Mouse (Mus musculus) left cerebral cortex, postnatal 10 days (tissue): Measurements from ENCODE around the gene Apold1. TPM values are rescaled to one million over a fixed set of nuclear protein-coding genes. Genes with fewer than 3 reads are reported as not detected.

Source experiments
- DNase-seq, 2 experiments: peaks; one replicate each; pipeline ENCODE4 v3.0.0; 2021 to 2022; ENCODE audit warnings: low spot score in 2 of 2, mixed read lengths in 1 of 2; ENCODE audit errors: extremely low spot score in 1 of 2
- intact Hi-C: fragments of 180-260 bp; cut with DNase I; formaldehyde crosslinking; loops from one replicate; pipeline ENCODE4 v1.15.1; 2025
- total RNA-seq, 2 experiments: library from RNA; stranded (reverse); gene quantifications; 2 replicates each; pipeline ENCODE4 v1.2.3; 2021

Apold1 gene
- total RNA-seq, 2 experiments from 2014 or later, result 5.4 to 5.7 TPM

DNA sequence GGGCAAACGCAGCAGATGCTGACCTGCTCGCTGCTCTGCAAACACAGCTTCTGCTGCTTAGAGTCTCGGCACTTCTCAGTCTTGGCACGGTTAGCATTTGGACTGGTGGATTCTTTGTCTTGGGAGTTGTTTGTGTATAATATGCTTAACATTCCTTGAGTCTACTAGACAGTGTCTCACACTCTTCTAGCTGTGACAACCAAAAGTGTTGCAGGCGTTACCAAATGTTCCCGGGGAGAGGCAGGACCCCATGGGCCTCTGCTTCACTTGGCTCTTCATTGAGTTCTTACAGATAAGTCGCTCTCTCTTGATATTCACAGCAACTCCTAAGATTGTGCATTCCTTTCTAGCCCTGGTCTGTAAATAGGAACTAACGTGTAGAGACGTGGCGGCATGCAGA, 38.0 kb downstream of the Apold1 start:
- intact Hi-C loops, result no loop called here
- DNase-seq, result no peak

DNA sequence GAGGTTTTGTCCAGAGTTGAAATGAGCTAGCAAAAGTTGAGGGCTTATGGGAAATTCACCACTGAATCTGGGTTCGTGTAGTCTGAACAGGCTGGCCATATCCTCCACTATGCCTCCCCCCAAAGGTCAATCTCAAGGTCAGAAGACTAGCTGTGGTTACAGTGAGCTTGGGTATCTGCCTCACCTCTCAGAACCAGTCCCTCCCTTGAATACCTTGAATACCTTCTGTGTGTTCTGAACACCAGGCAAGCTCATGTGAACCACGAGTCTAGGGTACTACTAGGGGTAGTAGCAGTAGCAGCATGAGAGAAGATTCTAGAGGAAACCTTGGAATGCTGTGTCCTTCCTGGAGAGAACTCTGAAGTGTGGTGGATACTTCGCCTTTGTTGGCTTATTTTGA, 40.1 kb downstream of the Apold1 start:
- intact Hi-C loops, result no loop called here

DNA sequence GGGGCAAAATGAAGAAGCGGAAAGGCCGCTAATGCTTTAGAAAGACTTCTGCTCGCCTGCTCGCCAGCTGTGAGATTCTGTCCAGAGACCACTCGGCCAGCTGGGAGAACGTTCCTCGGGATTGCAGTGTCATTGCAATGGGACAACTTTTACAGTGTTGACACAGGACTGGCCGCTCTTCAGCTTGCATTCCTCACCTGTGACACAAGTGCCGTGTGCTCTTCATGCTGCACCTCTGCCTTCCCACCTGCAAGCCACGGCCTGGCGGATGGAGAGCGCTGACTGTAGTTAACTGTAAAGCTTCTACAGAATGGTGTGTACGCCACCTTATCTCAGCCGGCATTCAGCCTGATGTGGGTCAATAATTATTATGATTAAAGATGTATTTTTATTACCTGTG, 41.9 kb downstream of the Apold1 start:
- intact Hi-C loops, result no loop called here
- no peak for DNase-seq

More for the DNA sequence above, 40.1 kb downstream of the Apold1 start:
- no peak for DNase-seq

DNA sequence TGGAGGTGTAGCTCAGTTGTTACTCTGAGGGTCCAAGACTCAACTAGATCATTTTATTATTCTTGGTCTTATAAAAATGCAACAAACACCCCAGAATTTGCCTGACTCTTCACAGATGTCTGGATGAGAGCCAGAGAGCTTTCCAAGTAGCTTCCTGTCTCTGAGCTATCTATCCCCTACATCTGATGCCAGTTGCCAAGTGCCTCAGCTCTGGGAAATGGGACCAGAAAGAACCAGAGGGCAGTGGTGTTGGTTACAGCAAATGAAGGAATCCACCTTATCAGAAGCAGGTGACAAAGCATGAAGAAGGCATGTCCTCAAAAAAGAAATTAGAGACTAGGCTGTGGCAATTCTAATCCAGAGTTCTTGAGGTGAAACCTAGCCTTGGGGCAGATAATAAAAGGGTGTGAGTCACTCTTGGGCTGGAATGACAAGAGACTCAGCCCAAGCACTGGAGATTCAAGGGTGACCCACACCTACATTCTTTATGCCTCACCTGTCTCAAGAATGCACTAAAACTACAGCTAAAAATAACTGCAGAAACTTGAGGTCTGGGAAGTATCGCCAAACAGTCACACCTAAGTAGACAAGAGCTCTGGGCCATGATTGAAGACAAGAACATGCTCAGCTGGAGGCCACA, 43.4 kb downstream of the Apold1 start:
- intact Hi-C loops, result loop anchor here (5.0 kb wide), 1 partner anchor 57 kb away; no protein-coding TSS in a partner anchor
- DNase-seq, result no peak

DNA sequence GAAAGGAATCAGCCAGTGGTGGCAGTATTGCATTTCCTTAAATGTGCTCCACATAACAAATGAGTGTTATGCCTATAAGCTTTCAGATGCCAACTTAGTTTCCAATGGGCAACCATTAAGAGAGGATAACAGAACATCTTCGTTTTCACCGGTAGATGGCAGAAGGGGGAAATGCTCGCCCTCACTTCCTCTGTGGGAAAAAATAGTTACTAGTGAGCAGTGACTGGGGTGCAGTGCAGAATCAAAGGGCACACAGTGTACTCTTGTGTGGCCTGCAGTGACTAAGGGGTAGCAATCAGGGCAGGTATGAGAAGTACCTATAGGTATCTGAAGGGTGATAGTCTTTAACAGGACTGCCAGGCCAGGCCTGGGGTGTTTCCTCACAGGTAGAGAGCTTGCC, 44.7 kb downstream of the Apold1 start:
- DNase-seq, result peak in 1 of 2 experiments; percentile 48
- intact Hi-C loops, result loop anchor here (5.0 kb wide), 1 partner anchor 56 kb away; no protein-coding TSS in a partner anchor

DNA sequence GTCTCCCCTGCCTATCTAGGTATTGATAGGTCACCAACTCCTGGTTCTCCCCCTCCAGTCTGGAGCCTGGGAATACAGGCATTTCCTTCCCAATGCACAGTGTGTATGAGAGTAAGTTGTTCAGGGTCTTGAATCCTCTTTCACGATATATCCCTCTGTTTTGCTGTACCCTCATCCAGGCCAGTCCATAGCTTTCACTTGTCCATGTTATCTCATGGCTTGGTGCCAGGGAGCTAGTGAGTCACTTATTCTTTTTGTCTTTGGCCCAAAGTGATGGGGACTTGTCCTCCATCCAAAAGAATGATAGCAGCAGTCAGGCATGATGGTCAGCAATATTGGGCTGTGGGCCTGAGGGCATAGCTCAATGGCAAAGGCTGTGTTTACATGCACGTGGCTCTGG, 45.2 kb downstream of the Apold1 start:
- intact Hi-C loops, result loop anchor here (5.0 kb wide), 1 partner anchor 56 kb away; no protein-coding TSS in a partner anchor
- DNase-seq, result no peak

DNA sequence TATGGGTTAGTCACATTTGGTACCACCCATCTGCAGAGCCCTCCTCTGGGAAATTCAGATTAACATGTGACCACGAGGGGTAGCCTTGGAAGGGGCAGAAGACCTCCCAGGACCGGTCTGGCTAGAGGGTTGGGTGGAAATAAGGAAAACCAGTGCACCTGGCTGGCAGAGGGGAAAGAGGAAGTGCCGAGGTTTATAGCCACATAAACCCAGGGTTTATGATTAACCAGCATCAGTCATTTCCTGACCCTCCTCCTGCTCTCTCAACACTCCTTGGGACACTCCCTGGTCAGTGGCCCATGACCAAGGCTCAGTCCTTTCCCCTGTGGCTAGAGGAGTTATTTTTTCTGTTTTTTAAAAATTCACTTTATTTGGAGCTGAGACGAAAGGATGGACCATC, 47.7 kb downstream of the Apold1 start:
- no peak for DNase-seq
- intact Hi-C loops, result loop anchor here (5.0 kb wide), 1 partner anchor 53 kb away; no protein-coding TSS in a partner anchor

Other genes starting within 250 kb of the Apold1 start
- gene Dusp16, start 189.1 kb upstream of the Apold1 start, total RNA-seq, result 1 to 10 TPM; 5.6 to 6.6 TPM
- gene Crebl2, start 151.6 kb upstream of the Apold1 start, total RNA-seq, result 1 to 10 TPM; 8.6 to 9.5 TPM
- gene Gpr19, start 83.1 kb upstream of the Apold1 start, total RNA-seq, result 10 to 100 TPM; 23.4 to 26.0 TPM
- gene Cdkn1b, start 61.3 kb upstream of the Apold1 start, total RNA-seq, result 10 to 100 TPM; 45.0 to 46.9 TPM
- 10 to 100 TPM; 51.6 to 53.7 TPM for gene Ddx47, start 29.9 kb downstream of the Apold1 start, total RNA-seq
- under 1 TPM; 0.21 to 0.26 TPM for gene Gprc5a, start 83.9 kb downstream of the Apold1 start, total RNA-seq
- not detected for gene Gprc5d, start 136.6 kb downstream of the Apold1 start, total RNA-seq
- 10 to 100 TPM; 98.1 TPM for gene Fam234b, start 216.3 kb downstream of the Apold1 start, total RNA-seq
- gene Hebp1, start 216.3 kb downstream of the Apold1 start, total RNA-seq, result 10 to 100 TPM; 37.8 to 39.5 TPM